Mouse (Mus musculus): ENCODE data around the gene Gprin2.

DNA sequence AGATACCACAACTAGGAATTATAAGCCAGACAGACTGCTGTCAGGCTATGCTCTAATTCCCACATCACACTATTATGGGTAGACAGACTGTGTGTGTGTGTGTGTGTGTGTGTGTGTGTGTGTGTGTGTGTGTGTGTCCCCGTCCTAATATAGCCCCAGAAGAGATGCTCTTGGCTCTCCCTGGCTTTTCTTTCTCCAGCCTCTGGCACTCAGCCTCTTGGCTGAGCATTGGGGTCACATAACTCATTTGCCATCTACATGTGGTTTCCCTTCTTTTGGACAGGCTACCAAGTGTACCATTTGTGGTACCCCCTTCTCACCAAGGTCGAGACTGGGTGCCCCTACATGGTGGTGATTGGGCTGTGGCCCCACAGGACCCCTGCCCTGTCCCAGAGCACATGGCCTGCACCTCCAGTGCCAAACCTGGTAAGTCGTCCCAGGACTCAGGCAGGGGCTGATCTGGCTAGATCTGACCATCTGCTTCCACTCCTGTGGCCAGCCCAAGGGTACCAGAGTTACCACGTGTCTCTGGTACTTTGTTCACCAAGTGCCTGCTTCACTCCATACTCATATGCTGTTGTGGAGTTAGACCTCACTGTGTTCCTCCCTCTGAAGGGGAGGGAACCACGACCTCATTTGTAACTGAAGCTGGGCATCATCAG is 20.1 kb upstream of the Gprin2 start:
- no peak for TF ChIP-seq EP300 (IDR thresholded peaks at IDR 0.05; ENCODE audit: insufficient read depth, low read depth, low read length)
- no peak for TF ChIP-seq CTCF (IDR thresholded peaks at IDR 0.05; ENCODE audit: low read depth, low read length)
- TF ChIP-seq POLR2A (IDR thresholded peaks at IDR 0.05; ENCODE audit: insufficient read depth, low read length): no peak
